Mouse (Mus musculus): ENCODE data around the gene Cntn4.

GRCm38 (mm10) chr6:106387833-106388406, 710.5 kb downstream of the Cntn4 start:
- TF ChIP-seq CTCF (IDR thresholded peaks at IDR 0.05; ENCODE audit: control insufficient read depth, insufficient read depth, low read length) (no peak), POLR2A (IDR thresholded peaks at IDR 0.05; ENCODE audit: borderline replicate concordance, control insufficient read depth, low read depth, low read length) (no peak)

Measured in bone marrow, adult 2 months (tissue).